Mouse (Mus musculus): ENCODE data around the gene BC037034. TPM values are rescaled to one million over a fixed set of nuclear protein-coding genes. Genes with fewer than 3 reads are reported as not detected.
A peak's percentile ranks its signal among the peaks of the same experiment; 100 is the strongest.

The BC037034 gene
- polyA plus RNA-seq, 1 experiment from 2014 or later, result 2.2 TPM

- Histone ChIP-seq H3K27me3 (ENCODE audit: control insufficient read depth, insufficient read depth, low read length) (no peaks in the 10 kb centered on the region), H3K9ac (ENCODE audit: low read length) (no peak overlapping the region), H3K27ac (ENCODE audit: low read length) (no peak overlapping the region), H3K9me3 (replicated peaks; ENCODE audit: control insufficient read depth, low read length) (no peaks in the 10 kb centered on the region; the same call in 1 of the 2 replicates), H3K4me1 (ENCODE audit: control insufficient read depth, insufficient read depth, low read length) (peaks cover 24% of the 10 kb centered on the region), H3K36me3 (ENCODE audit: control insufficient read depth, insufficient read depth) (peaks cover 14% of the 10 kb centered on the region), H3K4me2 (ENCODE audit: low read depth, low read length) (no peak overlapping the region), H3K4me3 (ENCODE audit: low read length) (no peak overlapping the region)
- no peak for ATAC-seq (replicated peaks; ENCODE audit: extremely low read depth, insufficient read depth, low FRiP score)
- WGBS, result 80% methylated on average over 3 of the region's 3 CpGs
Observed at GRCm38 (mm10) chr5:138258078-138258477, 5.8 kb downstream of the BC037034 start.

DNA sequence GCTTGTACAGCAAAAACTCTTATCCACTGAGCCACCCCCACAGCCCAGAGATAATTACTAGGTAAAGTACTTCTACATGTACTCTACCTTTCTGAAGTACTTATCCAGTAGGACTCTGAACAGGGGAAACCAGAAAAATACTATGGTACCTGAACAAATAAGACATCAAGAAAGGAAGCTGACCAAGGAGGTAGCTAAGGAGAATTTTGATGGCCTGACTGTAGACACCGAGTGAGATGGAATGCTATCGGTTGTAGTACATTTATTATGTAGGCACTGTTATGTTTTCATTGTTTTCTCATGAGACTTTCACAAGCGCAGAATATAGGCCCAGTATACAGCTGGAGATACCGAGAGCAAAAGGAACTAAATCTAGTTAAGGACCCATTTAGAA is 6.3 kb downstream of the BC037034 start:
- Histone ChIP-seq H3K4me3 (ENCODE audit: low read length) (no peak overlapping the region), H3K9ac (ENCODE audit: low read length) (no peak overlapping the region), H3K4me1 (ENCODE audit: control insufficient read depth, insufficient read depth, low read length) (peaks cover 19% of the 10 kb centered on the region), H3K27ac (ENCODE audit: low read length) (no peak overlapping the region), H3K4me2 (ENCODE audit: low read depth, low read length) (no peak overlapping the region), H3K27me3 (ENCODE audit: control insufficient read depth, insufficient read depth, low read length) (no peaks in the 10 kb centered on the region), H3K9me3 (replicated peaks; ENCODE audit: control insufficient read depth, low read length) (no peaks in the 10 kb centered on the region; the same call in 1 of the 2 replicates), H3K36me3 (ENCODE audit: control insufficient read depth, insufficient read depth) (peaks cover 14% of the 10 kb centered on the region)
- no peak for ATAC-seq (replicated peaks; ENCODE audit: extremely low read depth, insufficient read depth, low FRiP score)
- WGBS, result 86% methylated on average over 4 of the region's 4 CpGs

DNA sequence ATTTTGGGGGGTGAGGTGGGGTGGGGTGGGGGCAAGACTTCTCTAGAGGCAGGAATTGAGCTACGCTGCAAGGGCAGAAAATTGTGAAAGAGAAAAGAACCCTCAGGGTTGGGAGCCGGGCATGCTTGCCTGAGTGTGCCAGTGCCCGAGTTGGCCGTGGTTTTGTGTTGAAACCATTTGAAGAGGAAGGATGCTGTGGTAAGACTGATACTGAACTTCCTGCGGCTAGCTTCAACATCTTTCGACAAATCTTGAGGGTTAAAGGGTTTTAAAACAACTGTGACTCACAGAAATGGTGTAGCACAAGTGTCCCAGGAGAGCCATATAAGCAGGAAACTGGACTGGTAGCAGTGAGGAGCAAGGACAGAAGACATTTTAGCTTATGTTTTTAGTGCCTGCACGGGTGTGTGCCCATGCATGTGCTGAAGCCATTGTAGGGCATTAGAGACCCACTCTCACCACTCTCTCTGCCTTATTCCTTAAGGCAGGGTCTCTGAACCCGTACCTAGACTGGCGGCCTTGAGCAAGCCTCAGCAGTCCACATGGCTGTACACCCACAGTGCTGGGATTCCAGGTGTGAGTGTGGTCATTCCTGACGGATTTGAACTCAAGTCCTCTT is 6.8 kb downstream of the BC037034 start:
- Histone ChIP-seq H3K4me3 (ENCODE audit: low read length) (no peak overlapping the region), H3K27me3 (ENCODE audit: control insufficient read depth, insufficient read depth, low read length) (no peaks in the 10 kb centered on the region), H3K36me3 (ENCODE audit: control insufficient read depth, insufficient read depth) (peaks cover 14% of the 10 kb centered on the region), H3K9me3 (replicated peaks; ENCODE audit: control insufficient read depth, low read length) (no peaks in the 10 kb centered on the region; the same call in 1 of the 2 replicates), H3K9ac (ENCODE audit: low read length) (no peak overlapping the region), H3K4me1 (ENCODE audit: control insufficient read depth, insufficient read depth, low read length) (peaks cover 17% of the 10 kb centered on the region), H3K4me2 (ENCODE audit: low read depth, low read length) (no peak overlapping the region), H3K27ac (ENCODE audit: low read length) (0 out of 2 replicates have a peak overlapping the region, but pooled peaks have one; percentile 12)
- WGBS, result 82% methylated on average over 10 of the region's 10 CpGs
- no peak for ATAC-seq (replicated peaks; ENCODE audit: extremely low read depth, insufficient read depth, low FRiP score)

DNA sequence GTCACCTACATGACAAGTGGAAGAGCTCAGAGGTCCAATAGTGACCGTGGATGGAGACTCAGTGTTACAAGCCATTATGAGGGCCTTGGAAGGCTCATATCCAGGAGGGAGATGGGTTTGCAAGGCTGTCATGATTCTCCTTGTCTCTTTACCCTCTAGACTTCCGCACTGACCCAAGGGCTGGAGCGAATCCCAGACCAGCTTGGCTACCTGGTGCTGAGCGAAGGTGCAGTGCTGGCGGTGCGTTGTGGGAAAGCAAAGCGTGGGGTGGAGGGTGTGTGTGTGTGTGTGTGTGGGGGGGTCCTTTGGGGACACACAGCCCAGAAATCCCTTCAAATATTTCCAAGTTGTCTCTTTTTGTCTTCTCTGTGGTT is 7.8 kb downstream of the BC037034 start:
- H3K27me3 ChIP-seq (ENCODE audit: control insufficient read depth, insufficient read depth, low read length), result no peaks in the 10 kb centered on the region
- ATAC-seq (replicated peaks; ENCODE audit: extremely low read depth, insufficient read depth, low FRiP score), result no peak

GRCm38 (mm10) chr5:138255353-138256093 is 8.3 kb downstream of the BC037034 start, which contains the start of gene Lamtor4:
TSS of gene Lamtor4 (plus strand) at chr5:138255482.
- H3K4me1 ChIP-seq (ENCODE audit: control insufficient read depth, insufficient read depth, low read length), result peaks cover 17% of the 10 kb centered on the region
- under 1% methylated on average over 38 of the region's 38 CpGs for WGBS
- H3K36me3 ChIP-seq (ENCODE audit: control insufficient read depth, insufficient read depth), result peaks cover 10% of the 10 kb centered on the region; the same call in 1 of the 2 replicates
- H3K27ac ChIP-seq (ENCODE audit: low read length), result peak within 1 kb of the TSS; percentile 93
- peak within 1 kb of the TSS; percentile 91 for H3K4me3 ChIP-seq (ENCODE audit: low read length)
- peak within 1 kb of the TSS; percentile 80 for H3K4me2 ChIP-seq (ENCODE audit: low read depth, low read length)
- ATAC-seq (replicated peaks; ENCODE audit: extremely low read depth, insufficient read depth, low FRiP score), result peak; percentile 100
- H3K9me3 ChIP-seq (replicated peaks; ENCODE audit: control insufficient read depth, low read length), result no peaks in the 10 kb centered on the region; the same call in 1 of the 2 replicates
- H3K9ac ChIP-seq (ENCODE audit: low read length), result peak within 1 kb of the TSS; percentile 87
- H3K27me3 ChIP-seq (ENCODE audit: control insufficient read depth, insufficient read depth, low read length), result no peaks in the 10 kb centered on the region

More for the DNA sequence above, 7.8 kb downstream of the BC037034 start:
- WGBS, result 11% methylated on average over 7 of the region's 7 CpGs
- Histone ChIP-seq H3K27ac (ENCODE audit: low read length) (peak overlapping the region; percentile 93), H3K9me3 (replicated peaks; ENCODE audit: control insufficient read depth, low read length) (no peaks in the 10 kb centered on the region; the same call in 1 of the 2 replicates), H3K4me2 (ENCODE audit: low read depth, low read length) (peak overlapping the region; percentile 80), H3K9ac (ENCODE audit: low read length) (peak overlapping the region; percentile 87), H3K36me3 (ENCODE audit: control insufficient read depth, insufficient read depth) (peaks cover 14% of the 10 kb centered on the region), H3K4me3 (ENCODE audit: low read length) (peak overlapping the region; percentile 91), H3K4me1 (ENCODE audit: control insufficient read depth, insufficient read depth, low read length) (peaks cover 17% of the 10 kb centered on the region)

DNA sequence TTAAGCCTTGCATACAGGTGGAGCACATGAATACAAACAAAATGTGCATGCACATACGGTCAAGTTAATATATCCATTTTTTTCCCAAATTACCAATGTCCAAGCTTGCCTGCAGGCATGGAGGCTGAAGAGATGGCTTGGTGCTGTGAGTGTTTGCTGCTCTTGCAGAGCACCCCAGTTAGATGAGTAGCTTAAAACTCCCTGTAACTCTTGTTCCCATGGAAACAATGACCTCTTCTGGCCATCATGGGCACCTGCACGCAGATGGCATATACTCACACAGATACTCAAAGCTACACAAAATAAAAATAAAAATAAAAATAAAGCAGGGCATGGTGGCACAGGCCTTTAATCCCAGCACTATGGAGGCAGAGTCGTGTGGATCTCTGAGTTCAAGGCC is 10.8 kb downstream of the BC037034 start:
- no peak overlapping the region for H3K4me3 ChIP-seq (ENCODE audit: low read length)
- H3K4me2 ChIP-seq (ENCODE audit: low read depth, low read length), result no peak overlapping the region
- H3K27ac ChIP-seq (ENCODE audit: low read length), result no peak overlapping the region
- H3K27me3 ChIP-seq (ENCODE audit: control insufficient read depth, insufficient read depth, low read length), result no peaks in the 10 kb centered on the region
- H3K9me3 ChIP-seq (replicated peaks; ENCODE audit: control insufficient read depth, low read length), result no peaks in the 10 kb centered on the region; the same call in 1 of the 2 replicates
- 89% methylated on average over 3 of the region's 3 CpGs for WGBS
- H3K36me3 ChIP-seq (ENCODE audit: control insufficient read depth, insufficient read depth), result 0 out of 2 replicates have a peak, but pooled peaks cover 4% of the 10 kb centered on the region
- peaks cover 9% of the 10 kb centered on the region for H3K4me1 ChIP-seq (ENCODE audit: control insufficient read depth, insufficient read depth, low read length)
- no peak for ATAC-seq (replicated peaks; ENCODE audit: extremely low read depth, insufficient read depth, low FRiP score)
- no peak overlapping the region for H3K9ac ChIP-seq (ENCODE audit: low read length)

DNA sequence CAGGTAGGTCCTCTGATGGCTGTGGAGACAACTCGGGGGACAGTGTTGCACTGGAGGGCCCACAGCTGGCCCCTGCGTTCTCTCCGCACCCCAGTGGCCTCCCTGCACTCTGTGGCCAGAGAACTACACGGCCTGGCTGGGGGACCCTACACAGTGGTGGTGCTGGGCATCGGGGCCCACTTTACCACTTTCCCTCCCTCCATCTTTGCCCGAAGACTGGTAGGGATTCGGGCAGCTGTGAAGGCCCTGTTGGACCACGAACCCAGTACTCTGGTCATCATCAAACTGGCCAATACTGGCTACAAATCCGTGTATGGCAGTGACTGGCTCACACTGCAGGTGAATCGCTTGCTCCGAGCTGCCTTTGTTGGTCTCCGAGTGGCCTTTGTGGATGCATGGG is 12.7 kb downstream of the BC037034 start:
- Histone ChIP-seq H3K4me3 (ENCODE audit: low read length) (no peak overlapping the region), H3K27me3 (ENCODE audit: control insufficient read depth, insufficient read depth, low read length) (no peaks in the 10 kb centered on the region)
- WGBS, result 82% methylated on average over 12 of the region's 12 CpGs

GRCm38 (mm10) chr5:138241511-138241910 is 22.3 kb downstream of the BC037034 start:
- 21% methylated on average over 2 of the region's 2 CpGs for WGBS
- ATAC-seq (replicated peaks; ENCODE audit: extremely low read depth, insufficient read depth, low FRiP score), result no peak

More for the DNA sequence above, 12.7 kb downstream of the BC037034 start:
- Histone ChIP-seq H3K36me3 (ENCODE audit: control insufficient read depth, insufficient read depth) (no peaks in the 10 kb centered on the region), H3K9ac (ENCODE audit: low read length) (no peak overlapping the region), H3K27ac (ENCODE audit: low read length) (no peak overlapping the region), H3K4me2 (ENCODE audit: low read depth, low read length) (no peak overlapping the region), H3K9me3 (replicated peaks; ENCODE audit: control insufficient read depth, low read length) (no peaks in the 10 kb centered on the region; the same call in 1 of the 2 replicates), H3K4me1 (ENCODE audit: control insufficient read depth, insufficient read depth, low read length) (peaks cover 5% of the 10 kb centered on the region)
- no peak for ATAC-seq (replicated peaks; ENCODE audit: extremely low read depth, insufficient read depth, low FRiP score)

GRCm38 (mm10) chr5:138234224-138234623 is 29.6 kb downstream of the BC037034 start:
- no peak overlapping the region for H3K27ac ChIP-seq (ENCODE audit: low read length)
- no peak overlapping the region for H3K4me3 ChIP-seq (ENCODE audit: low read length)
- ATAC-seq (replicated peaks; ENCODE audit: extremely low read depth, insufficient read depth, low FRiP score), result no peak
- H3K36me3 ChIP-seq (ENCODE audit: control insufficient read depth, insufficient read depth), result no peaks in the 10 kb centered on the region
- no peak overlapping the region for H3K4me2 ChIP-seq (ENCODE audit: low read depth, low read length)
- H3K9me3 ChIP-seq (replicated peaks; ENCODE audit: control insufficient read depth, low read length), result no peaks in the 10 kb centered on the region
- H3K27me3 ChIP-seq (ENCODE audit: control insufficient read depth, insufficient read depth, low read length), result no peaks in the 10 kb centered on the region
- H3K9ac ChIP-seq (ENCODE audit: low read length), result no peak overlapping the region
- H3K4me1 ChIP-seq (ENCODE audit: control insufficient read depth, insufficient read depth, low read length), result no peaks in the 10 kb centered on the region

More at GRCm38 (mm10) chr5:138241511-138241910, 22.3 kb downstream of the BC037034 start:
- Histone ChIP-seq H3K4me1 (ENCODE audit: control insufficient read depth, insufficient read depth, low read length) (no peaks in the 10 kb centered on the region), H3K9me3 (replicated peaks; ENCODE audit: control insufficient read depth, low read length) (no peaks in the 10 kb centered on the region), H3K9ac (ENCODE audit: low read length) (no peak overlapping the region), H3K27me3 (ENCODE audit: control insufficient read depth, insufficient read depth, low read length) (no peaks in the 10 kb centered on the region), H3K27ac (ENCODE audit: low read length) (no peak overlapping the region), H3K36me3 (ENCODE audit: control insufficient read depth, insufficient read depth) (no peaks in the 10 kb centered on the region), H3K4me3 (ENCODE audit: low read length) (no peak overlapping the region), H3K4me2 (ENCODE audit: low read depth, low read length) (no peak overlapping the region)
